Mouse (Mus musculus) left cerebral cortex, postnatal 14 days (tissue): ENCODE data around the gene Tldc2. TPM values are rescaled to one million over a fixed set of nuclear protein-coding genes. Genes with fewer than 3 reads are reported as not detected.

Source experiments
- DNase-seq, 2 experiments: peaks; one replicate each; pipeline ENCODE4 v3.0.0; 2021 to 2022; ENCODE audit warnings: low spot score in 2 of 2, mixed read lengths in 1 of 2
- intact Hi-C: fragments of 180-260 bp; cut with DNase I; formaldehyde crosslinking; loops from one replicate; pipeline ENCODE4 v1.15.1; 2025
- total RNA-seq, 2 experiments: library from RNA; stranded (reverse); gene quantifications; 2 replicates each; pipeline ENCODE4 v1.2.3; 2021

Gene Tldc2
- total RNA-seq, 2 experiments from 2014 or later, result not detected

DNA sequence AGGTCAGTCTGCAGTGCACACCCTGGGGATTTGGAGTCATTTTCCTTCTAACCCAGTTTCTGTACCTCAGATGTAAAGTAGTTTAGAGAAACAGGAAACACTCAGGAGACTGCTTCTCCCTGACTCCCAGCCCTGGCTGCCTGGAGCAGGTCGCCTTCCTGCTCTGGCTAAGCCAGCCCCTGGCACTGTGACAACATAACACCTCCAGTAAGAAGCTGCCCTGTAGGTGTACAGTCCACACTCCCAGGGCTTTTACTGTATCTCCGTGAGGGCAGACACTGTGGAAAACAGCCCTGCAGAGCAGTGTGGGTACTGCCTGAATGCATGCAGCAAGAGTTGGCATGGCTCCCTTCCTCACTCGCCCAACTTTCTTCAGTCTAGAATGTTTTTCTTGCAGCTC is 11.2 kb upstream of the Tldc2 start:
- intact Hi-C loops, result loop anchor here (5.0 kb wide), 2 partner anchors 33 to 198 kb away; no protein-coding TSS in a partner anchor
- no peak for DNase-seq

DNA sequence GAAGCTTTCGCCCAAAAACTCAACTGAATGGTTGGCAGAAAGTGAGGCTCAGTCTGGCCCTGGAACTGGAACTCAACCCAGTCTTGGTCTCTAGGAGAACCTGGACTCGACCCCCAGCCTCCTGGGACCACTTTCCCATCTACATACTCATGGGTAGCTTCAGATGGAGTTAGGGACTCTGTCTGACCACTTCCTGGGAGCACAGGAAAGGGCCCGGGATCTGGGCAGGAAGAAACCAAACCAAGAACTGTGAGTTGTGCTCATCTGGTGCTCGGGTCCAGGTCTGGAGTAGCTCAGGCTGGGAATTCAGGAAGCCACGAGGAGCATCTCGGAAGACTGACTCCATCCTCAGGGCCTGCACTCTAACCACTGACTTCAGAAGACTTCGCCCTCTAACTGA is 10.3 kb upstream of the Tldc2 start:
- intact Hi-C loops, result loop anchor here (5.0 kb wide), 2 partner anchors 34 to 199 kb away; no protein-coding TSS in a partner anchor
- DNase-seq, result no peak

DNA sequence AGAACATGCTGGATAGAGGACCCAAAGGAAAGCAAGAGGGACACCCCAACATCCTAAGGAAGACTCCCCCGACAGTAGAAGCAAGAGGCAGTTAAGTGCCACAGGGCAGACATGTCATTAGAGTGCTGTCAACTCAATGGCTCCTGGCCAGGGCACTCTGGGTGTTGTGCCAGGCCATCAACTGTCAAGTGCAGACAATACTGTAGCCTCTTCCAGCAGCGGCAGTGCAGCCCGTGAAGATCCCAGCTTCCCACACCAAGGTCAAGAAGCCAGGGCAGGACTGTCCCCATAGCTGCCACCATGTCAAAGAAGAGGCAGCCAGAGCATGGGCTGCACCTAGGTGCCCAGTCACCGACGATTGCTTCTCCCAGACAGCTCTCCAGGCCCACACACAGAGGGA is 9.7 kb upstream of the Tldc2 start:
- DNase-seq, result no peak
- intact Hi-C loops, result loop anchor here (5.0 kb wide), 2 partner anchors 35 to 200 kb away; no protein-coding TSS in a partner anchor

DNA sequence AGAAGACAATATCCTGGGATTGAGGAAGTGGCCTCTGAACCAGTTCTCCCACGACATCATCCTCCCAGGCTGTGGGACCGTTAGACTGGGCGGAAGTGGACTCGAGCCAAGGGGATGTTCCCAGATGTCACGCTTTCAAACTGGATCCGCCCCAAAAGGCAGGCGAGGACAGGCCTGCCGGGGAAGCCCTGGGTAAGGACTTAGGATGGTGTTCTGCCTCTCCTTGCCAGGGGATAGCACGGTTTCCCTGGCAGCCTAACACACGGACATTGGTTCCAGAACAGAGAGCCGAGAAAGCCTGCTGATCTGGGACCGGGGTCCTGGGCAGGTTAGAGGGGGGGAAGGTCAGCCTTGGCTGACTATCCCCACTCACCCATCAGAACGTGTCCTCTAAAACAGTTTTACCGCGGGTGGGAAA is 9.2 kb upstream of the Tldc2 start:
- intact Hi-C loops, result loop anchor here (5.0 kb wide), 2 partner anchors 35 to 200 kb away; no protein-coding TSS in a partner anchor
- peak; percentile 71 to 75 for DNase-seq

DNA sequence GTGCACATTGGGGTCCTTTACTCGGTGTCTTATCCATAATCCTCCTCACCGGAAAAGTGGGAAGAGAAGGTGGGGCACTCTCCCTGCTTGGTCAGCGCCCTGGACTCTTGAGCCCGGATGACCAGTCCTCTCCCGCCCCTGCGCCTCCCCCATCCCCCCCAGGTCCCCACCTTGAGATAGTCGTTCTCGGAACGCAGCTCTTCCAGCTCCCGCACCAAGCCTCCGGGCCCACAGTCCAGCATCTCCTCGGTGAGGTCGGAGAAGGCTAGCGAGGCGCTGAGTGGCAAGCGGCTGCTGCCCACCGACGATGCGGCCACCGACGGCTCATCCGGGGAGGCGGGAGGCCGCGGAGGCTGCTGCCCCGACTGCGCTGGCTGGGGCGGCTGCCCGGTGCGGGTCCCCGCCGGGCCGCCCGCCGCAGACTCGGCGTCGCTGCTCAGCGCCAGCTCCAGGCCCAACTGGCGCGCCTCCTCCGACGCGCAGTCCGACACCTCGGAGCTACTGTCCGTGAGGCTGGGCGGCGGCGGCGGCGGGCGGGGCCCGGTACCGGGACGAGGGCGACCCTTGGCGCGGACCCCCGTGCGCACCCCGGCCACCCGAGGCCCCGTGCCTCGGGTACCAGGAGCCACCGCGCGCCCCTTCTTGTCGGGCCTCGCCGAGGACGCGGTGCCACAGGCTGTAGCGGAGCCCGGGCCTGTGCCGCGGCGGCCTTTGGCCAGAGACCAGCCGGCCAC is 8.6 kb upstream of the Tldc2 start:
- DNase-seq, result no peak
- intact Hi-C loops, result loop anchor here (5.0 kb wide), 2 partner anchors 36 to 201 kb away; no protein-coding TSS in a partner anchor

DNA sequence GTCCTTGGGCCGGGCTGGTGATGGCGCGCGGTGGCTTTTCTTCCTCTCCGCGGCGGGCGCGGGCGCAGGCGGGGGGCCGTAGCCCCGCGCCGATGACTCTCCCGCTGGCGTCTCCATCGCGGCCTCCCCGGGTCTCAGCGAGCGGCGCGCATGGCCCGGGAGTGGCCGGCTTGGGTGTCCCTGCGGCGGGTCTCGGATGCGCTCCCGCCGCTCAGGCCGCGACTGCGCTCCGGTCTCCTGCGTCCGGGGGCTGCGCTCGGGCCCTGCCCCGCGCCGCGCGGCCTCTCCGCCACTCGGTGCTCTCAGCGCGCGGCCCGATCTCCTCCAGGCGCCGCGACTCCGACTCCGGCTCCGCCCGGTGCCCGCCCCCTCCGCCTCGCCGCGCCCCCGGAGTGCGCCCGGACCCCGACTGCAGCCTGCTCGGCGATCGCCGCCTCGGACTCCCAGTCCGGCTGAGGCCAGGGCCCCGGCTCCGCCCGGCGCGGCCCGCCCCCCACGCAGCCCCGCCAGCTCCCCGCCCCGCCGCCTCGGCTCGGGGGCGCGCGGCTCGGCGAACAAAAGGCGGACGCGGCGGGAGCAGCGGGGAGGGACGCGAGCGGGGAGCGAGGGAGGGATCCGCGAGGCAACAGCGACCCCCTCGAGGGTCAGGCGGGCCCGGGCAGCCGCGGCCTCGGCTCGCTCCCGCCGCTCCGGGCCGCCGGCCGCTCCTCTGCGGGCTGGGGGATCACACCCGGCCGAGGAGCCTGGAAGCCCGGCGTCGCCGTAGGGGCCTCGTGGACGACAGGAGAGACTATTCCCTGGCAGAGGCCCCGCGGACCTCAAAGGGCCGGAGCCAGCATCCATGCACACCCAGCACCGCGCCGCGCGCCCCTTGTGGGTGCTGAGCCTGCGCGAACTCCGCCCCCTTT is 7.8 kb upstream of the Tldc2 start, which contains the start of gene Soga1:
TSS of gene Soga1 (minus strand) at position 462 of the 908 bp plus-strand sequence.
- intact Hi-C loops, result loop anchor here (5.0 kb wide), 2 partner anchors 37 to 202 kb away; no protein-coding TSS in a partner anchor
- peak; percentile 71 to 81 for DNase-seq

DNA sequence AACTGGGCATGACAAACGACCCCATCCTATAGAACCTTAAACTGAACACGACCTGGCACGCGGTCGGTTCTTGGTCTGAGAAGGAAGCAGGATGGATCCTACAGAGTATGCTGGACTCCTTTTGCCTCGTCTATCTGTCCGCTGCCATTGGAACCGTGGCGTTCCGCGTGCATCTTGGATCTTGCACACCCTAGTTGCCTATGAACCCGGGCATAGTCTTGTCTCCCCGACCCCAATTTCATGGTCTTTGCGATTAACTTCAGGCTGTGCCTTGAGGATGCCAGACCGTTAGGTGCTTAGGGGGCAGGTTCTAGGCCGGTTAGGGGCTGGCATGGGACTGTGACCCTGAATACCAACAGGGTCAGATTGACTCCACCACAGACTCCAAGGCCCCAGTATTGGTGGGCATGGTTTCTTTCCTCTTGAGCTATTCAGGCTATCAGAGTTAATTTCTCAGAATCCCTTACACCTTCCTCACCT is 7.1 kb upstream of the Tldc2 start:
- intact Hi-C loops, result loop anchor here (5.0 kb wide), 2 partner anchors 37 to 202 kb away; no protein-coding TSS in a partner anchor

DNA sequence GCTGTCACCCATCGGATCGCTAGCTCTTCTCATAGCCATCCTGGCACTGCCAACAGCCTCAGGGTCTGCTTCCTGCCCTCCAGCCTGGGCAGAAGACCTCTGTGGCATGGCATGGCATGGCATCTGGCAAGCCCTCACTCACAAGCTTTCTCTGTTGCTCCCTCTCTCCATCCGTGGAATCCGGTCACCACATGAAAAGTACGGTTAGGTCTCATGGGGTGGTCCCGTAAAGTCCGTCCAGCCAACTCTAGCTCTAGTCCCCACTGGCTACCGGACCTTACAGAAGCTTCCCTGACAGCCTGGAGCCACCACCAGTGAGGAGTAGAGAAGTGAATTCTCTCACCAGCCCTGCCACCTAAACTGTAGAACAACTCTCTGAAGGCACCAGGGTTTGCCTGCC is 5.5 kb upstream of the Tldc2 start:
- intact Hi-C loops, result no loop called here

More for the DNA sequence above, 7.1 kb upstream of the Tldc2 start:
- DNase-seq, result no peak

DNA sequence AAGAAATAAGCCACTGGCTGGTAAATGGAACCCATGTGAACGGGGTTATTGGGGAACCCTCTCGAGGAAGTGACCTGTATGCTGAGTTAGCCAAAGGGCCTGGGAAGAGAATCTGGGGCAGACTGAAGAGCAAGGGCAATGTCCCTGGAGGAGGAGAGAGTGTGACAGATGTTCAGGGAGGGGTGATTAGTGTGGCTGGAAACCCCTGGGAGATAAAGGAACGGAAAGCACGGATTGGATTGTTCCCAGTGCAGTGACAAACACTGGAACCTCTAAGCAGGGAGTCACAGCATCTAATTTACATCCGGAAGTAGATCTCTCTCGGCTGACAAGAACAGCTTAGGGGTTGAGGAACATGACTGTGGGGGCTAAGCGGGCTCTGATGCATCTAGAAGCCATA is 4.9 kb upstream of the Tldc2 start:
- no peak for DNase-seq
- intact Hi-C loops, result no loop called here

More for the DNA sequence above, 5.5 kb upstream of the Tldc2 start:
- DNase-seq, result no peak

DNA sequence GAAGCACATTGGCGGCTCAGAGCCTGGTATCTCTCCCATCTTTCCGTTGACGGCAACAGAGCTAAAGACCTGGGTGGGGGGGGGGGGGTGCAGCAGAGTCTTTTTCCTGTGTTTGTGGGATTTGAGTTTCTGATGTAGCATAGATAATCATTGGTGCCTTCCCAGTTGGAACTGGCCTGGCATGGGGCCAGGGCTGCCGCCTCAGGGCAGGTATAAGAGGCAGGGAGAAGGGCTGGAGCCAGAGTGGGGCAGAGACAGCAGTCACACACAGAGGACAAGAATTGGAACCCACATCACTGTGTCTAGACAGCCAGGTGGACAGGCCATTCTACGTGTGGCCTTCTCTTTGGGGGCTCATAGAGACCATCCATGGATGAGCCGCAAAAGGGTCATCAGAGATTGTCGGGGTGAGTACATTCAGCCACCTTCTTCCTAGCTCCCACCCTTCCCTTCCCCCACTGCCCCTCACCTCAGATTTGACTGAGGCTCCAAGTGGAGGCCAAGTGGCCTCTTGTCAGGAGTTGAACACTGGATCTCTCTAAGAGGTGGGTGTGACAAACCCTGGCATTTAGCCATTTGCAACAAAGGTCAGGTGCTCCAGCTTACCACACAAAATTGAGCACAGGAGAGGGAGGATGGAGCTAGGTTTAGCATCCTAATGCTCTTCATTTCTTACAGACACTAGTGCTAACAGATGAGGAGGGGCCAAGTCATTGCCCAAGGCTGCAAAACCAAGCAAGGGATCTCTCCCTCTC is 1.8 kb upstream of the Tldc2 start:
- intact Hi-C loops, result no loop called here
- DNase-seq, result no peak

DNA sequence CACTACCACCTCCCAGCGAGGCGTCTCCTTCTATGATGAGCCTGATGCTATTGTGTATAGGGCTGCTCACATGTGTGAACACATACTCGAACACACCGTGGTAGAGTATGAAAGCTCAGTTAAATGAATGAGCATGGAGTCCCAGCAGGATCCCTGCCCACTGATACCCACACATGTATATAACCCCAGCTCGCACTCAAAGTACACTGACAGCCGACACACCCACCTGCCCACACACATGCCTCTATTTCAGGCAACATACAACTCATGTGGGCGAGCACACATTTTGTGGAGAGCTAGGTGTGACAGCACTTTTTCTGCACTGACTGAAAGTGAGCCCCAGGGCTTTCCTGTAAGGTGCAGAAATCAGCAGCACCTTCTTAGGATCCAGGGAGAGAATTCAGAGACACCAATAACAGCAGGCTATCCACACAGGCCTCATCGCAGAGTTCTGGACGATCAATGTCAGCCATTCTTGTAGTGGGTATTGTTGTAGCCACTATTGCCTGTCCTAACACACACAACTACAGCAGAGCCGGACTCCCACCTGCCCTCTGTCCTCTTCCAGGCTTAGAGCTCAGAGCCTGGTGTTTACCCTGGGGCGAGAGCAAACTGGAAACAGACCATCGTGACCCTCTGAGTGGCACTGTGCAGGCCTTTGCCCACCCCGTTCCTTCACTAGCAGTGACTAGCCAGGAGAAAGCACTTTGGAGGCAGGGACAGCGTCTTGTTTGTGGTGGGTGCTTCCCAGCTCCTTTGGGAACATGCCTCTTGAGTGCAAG is 872 bp downstream of the Tldc2 start:
- DNase-seq, result peak; percentile 71 to 86

DNA sequence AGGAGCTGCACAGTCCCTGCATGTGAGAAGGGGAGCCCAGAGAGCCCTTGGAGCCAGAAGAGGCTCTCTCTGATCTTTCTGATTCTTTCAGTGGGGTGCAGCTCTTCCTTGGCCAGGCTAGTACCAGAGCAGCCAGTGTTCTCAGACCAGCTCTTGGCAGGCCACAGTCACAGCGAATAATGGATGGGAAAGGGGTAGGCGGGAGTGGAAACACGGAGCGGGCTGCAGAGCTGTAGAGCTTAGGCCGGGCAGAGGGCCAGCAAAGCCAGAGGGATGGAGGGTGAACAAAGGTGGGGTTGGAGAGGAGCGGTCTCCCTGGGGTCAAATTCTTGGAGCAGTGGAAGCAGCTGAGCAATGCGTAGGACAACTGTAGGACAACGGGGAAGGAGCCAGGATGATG is 5.2 kb downstream of the Tldc2 start:
- DNase-seq, result peak in 1 of 2 experiments; percentile 41
- intact Hi-C loops, result loop anchor here (5.0 kb wide), 1 partner anchor 40 kb away; no protein-coding TSS in a partner anchor

More for the DNA sequence above, 872 bp downstream of the Tldc2 start:
- intact Hi-C loops, result no loop called here

DNA sequence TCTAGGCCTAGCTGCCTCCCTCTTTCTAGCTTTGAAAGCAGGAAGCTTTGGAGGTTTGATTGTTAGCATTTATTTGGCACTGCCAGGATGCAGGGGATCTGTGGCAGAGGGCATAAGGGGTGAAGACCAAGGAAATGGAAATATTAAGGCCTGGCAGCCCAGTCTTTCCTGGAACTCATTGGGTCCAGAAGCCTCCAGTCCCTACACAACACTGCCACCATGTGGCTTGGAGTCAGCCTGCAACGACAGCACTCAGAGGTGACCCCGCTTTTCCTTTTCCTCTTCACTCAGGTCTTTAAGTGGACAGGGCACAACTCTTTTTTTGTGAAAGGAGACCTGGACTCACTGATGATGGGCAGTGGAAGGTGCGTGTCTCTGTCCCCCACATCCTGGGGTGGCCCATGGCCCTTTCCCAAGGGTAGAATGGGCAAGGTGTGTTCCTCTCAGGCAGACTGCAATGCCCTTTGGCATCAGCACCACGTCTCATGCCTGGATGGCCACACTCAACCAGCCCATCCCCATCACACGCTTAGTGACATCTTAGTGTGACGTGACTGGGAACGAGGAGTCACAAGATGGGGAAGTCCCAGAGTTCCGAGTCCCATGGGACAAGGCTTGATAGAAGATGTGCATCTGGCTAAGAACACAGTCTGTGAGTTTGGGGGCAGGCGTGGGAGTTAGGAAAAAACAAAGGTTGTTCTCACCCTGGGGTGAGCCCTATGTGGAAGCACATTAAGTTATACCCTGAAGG is 8.3 kb downstream of the Tldc2 start:
- intact Hi-C loops, result loop anchor here (5.0 kb wide), 2 partner anchors 63 to 218 kb away; no protein-coding TSS in a partner anchor
- DNase-seq, result peak; percentile 60 to 81

DNA sequence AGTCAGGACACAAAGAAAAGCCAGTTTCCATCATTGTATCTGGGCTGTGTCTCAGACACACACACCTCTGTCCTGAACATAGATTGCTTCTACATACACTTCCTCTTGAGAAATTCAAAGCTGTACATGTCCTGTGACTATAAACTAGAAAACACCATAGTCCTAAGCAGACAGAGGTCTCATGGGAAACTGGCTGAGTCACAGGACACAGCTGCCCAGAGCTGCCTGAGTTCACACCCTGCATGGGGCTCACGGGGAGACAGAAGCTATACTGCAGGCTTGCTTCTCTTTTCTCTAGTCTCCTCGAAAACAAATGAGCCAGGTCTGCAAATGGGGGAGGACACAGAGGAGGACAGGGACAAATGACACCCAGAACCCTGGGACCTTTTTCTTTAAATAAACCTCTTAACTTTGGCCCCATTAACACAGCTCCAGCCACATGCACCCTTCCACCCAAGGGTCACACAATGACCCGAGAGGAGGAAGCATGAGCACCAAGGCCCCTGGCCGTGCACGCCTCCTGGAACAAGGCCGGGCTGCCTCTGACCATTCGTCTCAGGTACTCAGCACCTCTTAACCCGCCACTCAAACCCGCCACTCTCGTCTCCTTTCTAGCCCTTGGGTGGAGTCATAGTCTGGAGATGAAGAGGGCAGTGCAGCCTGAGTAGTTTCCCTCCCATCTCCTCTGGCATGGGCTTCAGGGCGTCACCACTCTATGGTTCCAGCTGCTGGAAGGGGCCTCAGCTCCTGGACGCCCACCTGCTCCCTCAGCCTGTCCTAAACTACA is 12.9 kb downstream of the Tldc2 start:
- intact Hi-C loops, result loop anchor here (5.0 kb wide), 2 partner anchors 67 to 222 kb away; no protein-coding TSS in a partner anchor
- DNase-seq, result no peak

DNA sequence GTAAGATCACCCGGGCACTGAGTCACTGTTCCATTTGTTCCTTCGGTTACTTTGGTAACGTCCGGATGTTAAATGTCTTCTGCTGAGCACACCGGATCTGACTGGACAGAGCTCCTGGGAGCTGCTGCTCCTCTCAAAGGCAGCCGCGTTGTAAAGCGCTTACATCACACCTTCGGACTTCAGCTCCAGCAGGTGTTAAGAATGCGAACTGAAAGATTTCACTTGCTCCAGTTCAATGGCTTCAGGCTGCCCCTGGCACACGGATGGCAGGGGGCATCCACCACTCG is 13.4 kb downstream of the Tldc2 start:
- intact Hi-C loops, result no loop called here

DNA sequence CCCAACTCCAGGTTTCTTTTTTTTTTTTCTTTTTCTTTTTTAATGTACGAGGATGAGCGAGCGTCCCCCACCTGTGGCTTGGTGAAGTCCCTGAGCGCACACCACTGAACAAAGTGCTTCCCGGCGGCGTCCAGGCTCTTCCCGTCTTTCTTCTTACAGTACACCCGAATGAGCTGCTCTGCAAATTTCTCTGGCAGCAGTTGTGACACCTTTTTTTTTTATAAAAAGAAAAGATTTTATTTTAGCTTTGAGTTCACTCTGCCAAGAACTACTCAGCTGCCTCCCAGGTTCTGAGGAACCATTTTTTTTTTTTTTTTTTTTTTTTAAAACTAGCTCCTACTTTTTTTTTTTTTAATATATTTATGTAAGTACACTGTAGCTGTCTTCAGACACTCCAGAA is 14.8 kb downstream of the Tldc2 start:
- intact Hi-C loops, result no loop called here
- DNase-seq, result peak in 1 of 2 experiments; percentile 52

More for the DNA sequence above, 13.4 kb downstream of the Tldc2 start:
- no peak for DNase-seq

DNA sequence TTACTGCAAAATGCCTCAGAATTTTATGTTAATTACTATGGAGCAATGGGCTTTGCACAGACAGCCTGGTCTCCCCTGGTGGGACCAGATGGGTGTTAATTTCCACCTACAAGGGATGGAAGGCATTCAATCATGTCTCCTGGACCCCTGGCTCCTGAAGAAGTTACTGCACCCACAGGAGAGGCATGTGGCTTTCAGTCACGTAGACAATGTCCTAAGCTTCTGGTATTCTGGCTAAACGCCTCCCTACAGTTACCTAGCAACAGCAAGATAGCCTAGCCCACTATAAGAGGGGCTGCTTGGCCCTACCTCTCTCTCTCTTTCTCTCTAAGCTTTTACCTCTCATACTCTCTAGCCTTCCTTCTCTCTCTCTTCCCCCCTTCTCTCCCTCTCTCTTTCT is 15.4 kb downstream of the Tldc2 start:
- DNase-seq, result no peak
- intact Hi-C loops, result no loop called here
